Mouse (Mus musculus) liver, embryonic 13.5 days (tissue): ENCODE measurements around the gene Fam227b. TPM values are rescaled to one million over a fixed set of nuclear protein-coding genes. Genes with fewer than 3 reads are reported as not detected.

Experiments
- ATAC-seq: fragments of 200-750 bp; cut with Nextera tagmentation; 2 replicates; pipeline ENCODE4 v1.8.0; 2017; ENCODE audit warnings: low read depth, mild to moderate bottlenecking, moderate number of reproducible peaks, moderate library complexity
- DNase-seq: peaks from one replicate; pipeline ENCODE4 v3.0.0; 2022
- H3K27ac ChIP-seq: fragments of 300-500 bp; sonication (generic); 2 replicates; pipeline ENCODE4 v1.5.1; 2015; ENCODE audit warnings: moderate library complexity, mild to moderate bottlenecking, inconsistent platforms
- H3K27me3 ChIP-seq: fragments of 300-500 bp; sonication (generic); 2 replicates; pipeline ENCODE4 v1.6.1; 2015; ENCODE audit warnings: mild to moderate bottlenecking, inconsistent platforms
- H3K36me3 ChIP-seq: fragments of 300-500 bp; sonication (generic); 2 replicates; pipeline ENCODE4 v1.6.1; 2015; ENCODE audit warnings: mild to moderate bottlenecking, inconsistent platforms
- H3K4me1 ChIP-seq: fragments of 300-500 bp; sonication (generic); replicated peaks from 2 replicates; pipeline ENCODE4 v1.6.1; 2015; ENCODE audit warnings: inconsistent platforms
- H3K4me2 ChIP-seq: fragments of 300-500 bp; sonication (generic); 2 replicates; pipeline ENCODE4 v1.6.1; 2015; ENCODE audit warnings: inconsistent platforms, mild to moderate bottlenecking, moderate library complexity
- H3K4me3 ChIP-seq: fragments of 300-500 bp; sonication (generic); replicated peaks from 2 replicates; pipeline ENCODE4 v1.5.1; 2015; ENCODE audit warnings: mild to moderate bottlenecking, inconsistent platforms
- H3K9ac ChIP-seq: fragments of 300-500 bp; sonication (generic); 2 replicates; pipeline ENCODE4 v1.6.1; 2015; ENCODE audit warnings: mild to moderate bottlenecking, inconsistent platforms
- H3K9me3 ChIP-seq: fragments of 300-500 bp; sonication (generic); replicated peaks from 2 replicates; pipeline ENCODE4 v1.6.1; 2016; ENCODE audit warnings: inconsistent platforms
- WGBS: fragments of 180-500 bp; shearing (Covaris S2); methylation state at CpG from one replicate; pipeline ENCODE4 v1.1.7; 2015; ENCODE audit not compliant: insufficient replicate concordance; 5-methylcytosine and 5-hydroxymethylcytosine counted together
- polyA plus RNA-seq: library from polyadenylated mRNA; unstranded; fragments of >200 nt; fragmentation: Nextera tagmentation; extraction: Ambion mirVana; gene quantifications from 2 replicates; pipeline ENCODE4 v1.2.1, GENCODE M21; 2015

Fam227b gene
- polyA plus RNA-seq, 1 experiment from 2014 or later: not detected

DNA sequence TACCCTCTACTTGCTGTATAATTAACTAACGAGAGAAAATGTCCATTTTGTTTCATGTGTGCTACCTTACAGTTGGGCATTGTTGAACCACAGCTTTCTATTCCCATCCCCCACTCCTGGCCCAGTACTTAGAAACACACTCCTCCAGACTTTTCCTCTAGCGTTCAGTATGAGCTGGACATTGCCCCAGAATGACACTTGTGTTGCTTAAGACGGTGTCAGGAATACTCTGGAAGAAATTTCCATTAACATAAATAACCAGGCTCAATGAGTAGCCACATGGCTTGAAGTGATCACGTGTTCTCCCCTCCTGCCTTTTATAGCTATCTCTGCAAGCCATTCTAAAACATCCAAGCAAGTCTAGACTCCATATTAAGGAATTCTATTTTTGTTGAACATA lies 91.2 kb downstream of the Fam227b start:
- Histone ChIP-seq H3K4me2 (no peak overlapping the region), H3K4me1 (no peaks in the 10 kb centered on the region), H3K9me3 (no peaks in the 10 kb centered on the region), H3K36me3 (no peaks in the 10 kb centered on the region), H3K27me3 (no peaks in the 10 kb centered on the region), H3K4me3 (no peak overlapping the region), H3K9ac (no peak overlapping the region), H3K27ac (no peak overlapping the region)
- no peak for DNase-seq
- ATAC-seq: no peak
- WGBS: 60% methylated on average over 4 of the region's 4 CpGs

- Histone ChIP-seq H3K9me3 (no peaks in the 10 kb centered on the region), H3K27ac (no peak overlapping the region), H3K4me1 (no peaks in the 10 kb centered on the region), H3K36me3 (no peaks in the 10 kb centered on the region), H3K4me3 (no peak overlapping the region), H3K4me2 (no peak overlapping the region), H3K9ac (no peak overlapping the region), H3K27me3 (no peaks in the 10 kb centered on the region)
- ATAC-seq (no peak), DNase-seq (no peak)
- 63% methylated on average over 5 of the region's 5 CpGs for WGBS
These were observed 98.1 kb downstream of the Fam227b start for GRCm38 (mm10) chr2:126053657-126054056.

DNA sequence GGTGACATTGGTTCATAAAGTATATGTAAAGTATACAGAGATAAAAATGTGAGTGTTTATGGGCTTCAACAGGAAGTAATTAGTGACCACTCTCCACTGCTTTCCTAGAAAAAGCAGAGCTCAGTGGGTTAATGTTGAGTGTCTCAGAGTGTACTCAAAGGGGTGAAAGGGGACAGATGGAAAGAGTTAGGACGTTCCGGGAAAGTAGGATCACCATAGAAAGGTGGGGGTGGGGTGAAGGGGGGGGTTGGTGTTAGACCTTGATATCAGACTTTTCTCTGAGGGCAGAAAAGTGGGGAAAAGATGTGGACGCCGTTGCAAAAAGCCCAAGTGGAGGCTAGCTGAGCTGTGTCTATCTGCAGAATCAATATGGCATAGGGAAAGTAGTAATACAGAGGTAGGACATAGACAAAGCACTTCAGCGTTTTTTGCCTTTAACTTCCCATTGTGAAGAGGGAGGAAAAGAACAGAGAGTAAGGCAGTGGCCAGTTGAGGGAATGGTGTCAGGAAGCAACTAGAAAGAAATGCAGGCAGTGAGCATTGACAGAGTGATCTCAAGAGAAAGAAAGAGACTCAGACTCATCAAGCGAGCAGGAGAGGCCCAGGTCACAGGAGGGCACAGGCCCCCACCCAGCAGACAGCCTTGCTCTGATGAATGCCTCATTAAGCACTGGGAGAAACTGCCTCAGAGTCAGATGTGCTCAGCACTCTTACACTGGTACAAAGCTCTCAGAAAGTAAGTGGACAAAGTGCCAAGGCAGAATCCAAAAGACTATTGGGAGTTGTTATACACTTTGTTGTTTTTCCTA lies 98.9 kb downstream of the Fam227b start:
- ATAC-seq: no peak
- no peak overlapping the region for H3K4me3 ChIP-seq
- no peaks in the 10 kb centered on the region for H3K36me3 ChIP-seq
- H3K4me1 ChIP-seq: no peaks in the 10 kb centered on the region
- H3K9me3 ChIP-seq: no peaks in the 10 kb centered on the region
- DNase-seq: no peak
- no peak overlapping the region for H3K27ac ChIP-seq
- no peaks in the 10 kb centered on the region for H3K27me3 ChIP-seq
- no peak overlapping the region for H3K4me2 ChIP-seq
- H3K9ac ChIP-seq: no peak overlapping the region
- WGBS: 55% methylated on average over 6 of the region's 6 CpGs

DNA sequence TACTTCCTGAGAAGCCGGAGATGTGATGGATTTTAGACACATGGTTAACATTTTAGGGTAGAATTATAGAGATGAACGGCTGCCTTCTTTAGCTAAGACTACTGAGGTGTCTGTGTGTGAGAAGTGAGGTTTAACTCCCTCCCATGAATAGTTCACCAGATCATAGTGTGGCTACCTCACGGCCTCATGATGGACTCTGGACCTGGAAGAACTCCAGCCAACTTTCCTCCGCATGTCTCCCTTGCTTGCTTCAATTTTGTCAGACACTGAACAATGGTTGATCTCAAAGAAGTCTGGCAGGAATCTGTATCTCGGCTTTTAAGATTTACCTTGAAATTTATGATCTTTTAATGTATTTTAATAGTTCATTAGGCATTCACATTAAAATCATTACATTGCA lies 106.2 kb downstream of the Fam227b start:
- no peak overlapping the region for H3K27ac ChIP-seq
- no peaks in the 10 kb centered on the region for H3K4me1 ChIP-seq
- no peak overlapping the region for H3K9ac ChIP-seq
- H3K36me3 ChIP-seq: no peaks in the 10 kb centered on the region
- 65% methylated on average over 5 of the region's 5 CpGs for WGBS
- no peak overlapping the region for H3K4me2 ChIP-seq
- no peaks in the 10 kb centered on the region for H3K27me3 ChIP-seq
- DNase-seq (no peak), ATAC-seq (no peak)
- no peak overlapping the region for H3K4me3 ChIP-seq
- H3K9me3 ChIP-seq: no peaks in the 10 kb centered on the region

DNA sequence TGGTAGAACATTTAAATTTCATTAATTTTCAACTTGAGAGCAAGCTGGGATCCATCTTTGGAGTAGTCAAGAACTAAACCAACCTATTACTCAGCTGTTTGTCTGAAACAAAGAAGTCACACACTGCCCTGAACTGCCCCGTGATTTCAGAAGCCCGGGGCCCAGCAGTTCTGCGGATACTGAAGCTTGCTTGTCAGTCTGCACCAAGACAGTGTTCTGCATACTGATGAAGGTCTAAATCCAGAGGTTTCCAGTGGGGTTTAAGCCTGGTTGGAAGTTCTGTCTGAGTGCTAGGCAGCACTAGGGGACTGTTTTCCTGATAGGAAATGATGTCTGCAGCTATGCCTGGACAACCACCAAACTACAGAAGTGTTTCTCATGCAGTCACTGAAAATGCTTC lies 109.1 kb downstream of the Fam227b start:
- no peaks in the 10 kb centered on the region for H3K36me3 ChIP-seq
- no peaks in the 10 kb centered on the region for H3K9me3 ChIP-seq
- no peaks in the 10 kb centered on the region for H3K27me3 ChIP-seq
- no peaks in the 10 kb centered on the region for H3K4me1 ChIP-seq
- H3K4me3 ChIP-seq: no peak overlapping the region
- no peak overlapping the region for H3K4me2 ChIP-seq
- ATAC-seq: no peak
- DNase-seq: no peak
- 72% methylated on average over 3 of the region's 3 CpGs for WGBS
- no peak overlapping the region for H3K27ac ChIP-seq
- H3K9ac ChIP-seq: no peak overlapping the region

GRCm38 (mm10) chr2:126041237-126041636 lies 110.6 kb downstream of the Fam227b start:
- H3K9ac ChIP-seq: no peak overlapping the region
- H3K4me3 ChIP-seq: no peak overlapping the region
- WGBS: 71% methylated on average over 6 of the region's 6 CpGs
- no peaks in the 10 kb centered on the region for H3K27me3 ChIP-seq
- H3K36me3 ChIP-seq: no peaks in the 10 kb centered on the region
- H3K27ac ChIP-seq: no peak overlapping the region
- no peaks in the 10 kb centered on the region for H3K9me3 ChIP-seq
- no peaks in the 10 kb centered on the region for H3K4me1 ChIP-seq
- no peak overlapping the region for H3K4me2 ChIP-seq
- DNase-seq (no peak), ATAC-seq (no peak)

- Histone ChIP-seq H3K4me3 (no peak overlapping the region), H3K9me3 (no peaks in the 10 kb centered on the region), H3K27ac (no peak overlapping the region), H3K4me1 (no peaks in the 10 kb centered on the region), H3K36me3 (no peaks in the 10 kb centered on the region), H3K27me3 (no peaks in the 10 kb centered on the region), H3K9ac (no peak overlapping the region), H3K4me2 (no peak overlapping the region)
- WGBS: 52% methylated on average over 2 of the region's 2 CpGs
- DNase-seq (no peak), ATAC-seq (no peak)
These were observed 111.2 kb downstream of the Fam227b start for GRCm38 (mm10) chr2:126040651-126041050.

DNA sequence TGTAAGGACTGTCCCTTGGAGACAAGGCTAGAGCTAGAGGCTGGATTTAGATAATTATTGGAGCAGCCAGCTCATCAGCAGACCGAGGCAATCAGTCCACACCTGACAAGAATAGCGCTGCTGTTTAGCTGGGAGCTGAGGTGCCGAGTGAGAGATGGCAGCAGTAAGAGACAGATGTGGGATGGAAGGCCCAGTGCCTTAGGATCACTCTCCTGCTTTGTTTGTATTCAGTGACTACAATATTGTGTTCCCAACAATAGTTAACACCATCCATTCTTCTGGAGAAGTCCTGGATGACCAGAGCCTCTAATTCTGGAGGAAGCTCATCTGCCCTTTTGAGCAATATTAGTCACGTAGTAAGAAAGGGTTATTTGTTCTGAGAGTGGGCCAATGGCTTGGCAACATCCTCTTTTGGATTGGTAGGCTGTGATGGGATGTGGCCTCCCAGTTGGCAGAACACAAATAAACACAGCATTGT lies 112.4 kb downstream of the Fam227b start:
- Histone ChIP-seq H3K9me3 (no peaks in the 10 kb centered on the region), H3K4me1 (no peaks in the 10 kb centered on the region), H3K4me2 (no peak overlapping the region), H3K4me3 (no peak overlapping the region), H3K36me3 (no peaks in the 10 kb centered on the region), H3K27me3 (no peaks in the 10 kb centered on the region), H3K27ac (no peak overlapping the region), H3K9ac (no peak overlapping the region)
- no peak for ATAC-seq
- WGBS: 56% methylated on average over 4 of the region's 4 CpGs
- DNase-seq: no peak

DNA sequence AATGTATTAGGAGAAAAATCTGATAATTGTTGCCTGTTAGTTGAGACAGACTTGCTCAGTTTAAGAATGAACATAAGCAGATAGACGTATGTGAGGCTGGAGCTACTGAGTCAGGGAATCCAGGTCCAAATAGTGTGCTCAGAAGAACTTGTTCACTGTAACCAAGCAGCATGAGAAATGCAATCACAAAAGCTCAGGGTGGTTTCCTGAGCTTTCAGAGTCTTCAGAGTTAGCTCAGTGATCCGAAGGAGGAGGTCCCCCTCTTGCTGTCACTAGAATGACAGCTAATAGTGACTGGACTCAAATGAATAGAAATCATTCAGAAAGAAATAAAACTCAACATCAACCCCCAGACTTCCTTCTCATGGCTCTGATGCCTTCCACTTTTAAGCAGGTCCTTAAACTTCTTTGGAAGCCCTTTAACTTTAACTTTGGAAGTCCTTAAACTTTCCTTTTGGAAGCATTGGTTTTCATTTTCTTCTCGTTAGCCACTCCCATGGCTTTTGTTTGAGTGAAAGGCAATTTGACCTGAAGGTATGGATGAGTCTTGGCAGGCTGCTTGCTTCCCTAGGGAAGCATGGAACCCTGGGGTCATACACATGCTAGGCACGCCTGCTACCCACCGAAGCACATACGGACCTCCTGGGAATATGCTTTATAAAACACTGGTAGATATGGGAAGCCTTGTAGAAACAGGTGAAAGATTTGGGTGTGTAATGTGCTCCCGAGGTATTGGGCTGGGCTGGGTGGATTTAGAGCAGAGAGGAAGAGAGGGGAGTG lies 113.4 kb downstream of the Fam227b start:
- WGBS: 64% methylated on average over 7 of the region's 7 CpGs
- Histone ChIP-seq H3K27ac (no peak overlapping the region), H3K9me3 (no peaks in the 10 kb centered on the region), H3K4me2 (no peak overlapping the region), H3K9ac (no peak overlapping the region), H3K4me3 (no peak overlapping the region), H3K27me3 (no peaks in the 10 kb centered on the region), H3K36me3 (no peaks in the 10 kb centered on the region), H3K4me1 (no peaks in the 10 kb centered on the region)
- DNase-seq: no peak
- ATAC-seq: no peak

GRCm38 (mm10) chr2:126036121-126036520 lies 115.7 kb downstream of the Fam227b start:
- H3K27ac ChIP-seq: no peak overlapping the region
- H3K27me3 ChIP-seq: no peaks in the 10 kb centered on the region
- no peak overlapping the region for H3K4me3 ChIP-seq
- no peak overlapping the region for H3K4me2 ChIP-seq
- no peak overlapping the region for H3K9ac ChIP-seq
- no peaks in the 10 kb centered on the region for H3K36me3 ChIP-seq
- no peak for ATAC-seq
- H3K4me1 ChIP-seq: no peaks in the 10 kb centered on the region
- DNase-seq: no peak
- no peaks in the 10 kb centered on the region for H3K9me3 ChIP-seq
- 78% methylated on average over 4 of the region's 4 CpGs for WGBS

DNA sequence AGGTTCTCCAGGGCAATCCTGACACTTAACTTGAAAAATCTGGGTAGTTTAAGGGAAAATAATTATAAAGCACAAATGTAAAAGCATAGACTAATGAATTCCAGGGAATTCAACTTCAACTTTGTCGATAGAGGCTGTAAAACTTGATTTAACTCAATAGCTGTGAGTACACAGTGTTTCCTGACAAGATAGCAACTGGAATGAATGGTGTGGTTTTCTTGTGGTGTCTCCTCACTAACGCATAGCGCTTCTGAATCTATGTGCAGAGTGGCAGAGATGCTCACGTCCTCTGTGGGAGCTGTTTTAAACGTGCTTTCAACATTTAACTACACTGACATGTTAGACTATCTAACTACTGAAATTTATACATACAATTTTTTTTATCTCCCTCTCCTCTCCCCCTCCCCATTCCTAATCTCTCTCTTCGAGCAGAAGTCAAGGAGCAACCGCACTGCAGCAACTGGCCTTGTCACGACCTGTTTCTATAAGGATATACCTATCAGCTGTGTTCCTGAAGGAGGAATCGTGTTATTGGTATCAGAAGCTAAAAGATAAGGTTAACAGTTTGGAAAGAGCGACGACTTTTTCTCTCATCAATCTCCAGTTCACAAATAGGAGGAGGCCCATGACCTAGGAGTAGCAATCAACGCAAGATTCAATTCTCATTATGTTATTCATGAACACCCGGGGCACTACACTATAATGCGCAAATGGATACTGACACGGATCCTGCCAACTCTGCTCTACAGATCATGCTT lies 116.6 kb downstream of the Fam227b start:
- H3K4me3 ChIP-seq: no peak overlapping the region
- no peaks in the 10 kb centered on the region for H3K4me1 ChIP-seq
- DNase-seq: no peak
- H3K27ac ChIP-seq: no peak overlapping the region
- no peaks in the 10 kb centered on the region for H3K27me3 ChIP-seq
- ATAC-seq: no peak
- 56% methylated on average over 15 of the region's 15 CpGs for WGBS
- no peak overlapping the region for H3K4me2 ChIP-seq
- no peaks in the 10 kb centered on the region for H3K9me3 ChIP-seq
- no peaks in the 10 kb centered on the region for H3K36me3 ChIP-seq
- no peak overlapping the region for H3K9ac ChIP-seq
